Mouse (Mus musculus): ENCODE measurements at regions not wholly inside any gene's neighbourhood (a gene's known extent, or its start where the extent isn't known, plus 50 kb on each side); places are given as distances from the start of the nearest gene placed in this dataset.
"Not testable (repeated sequence)": the region's sequence is repeated elsewhere in the genome, so short reads cannot be mapped to it uniquely, and the experiment has no call there.

DNA sequence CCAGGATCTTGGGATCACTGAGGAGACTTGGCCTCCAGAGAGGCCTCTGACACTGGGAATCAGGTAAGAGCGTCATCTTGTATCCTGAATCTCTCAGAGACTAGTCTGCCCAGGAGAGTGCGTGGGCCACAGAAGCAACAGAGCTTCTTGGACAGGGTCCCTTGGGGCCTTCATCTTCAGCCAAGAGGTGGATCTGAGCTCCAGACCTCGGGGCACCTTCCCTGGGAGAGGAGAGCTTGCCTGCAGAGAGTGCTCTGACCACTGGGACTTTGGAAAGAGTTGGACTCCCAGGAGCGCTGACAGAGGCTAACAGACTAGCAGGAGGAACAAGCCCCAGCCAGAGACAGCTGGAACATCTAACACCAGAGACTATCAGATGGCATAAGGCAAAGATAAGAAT is 73.9 kb upstream of the Gm15319 start:
- intact Hi-C loops (cut with DNase I), result not testable (repeated sequence)
- peak in 1 of 2 experiments; percentile 70 for DNase-seq (ENCODE audit: extremely low spot score in 1 of 2, low spot score in 2 of 2)

DNA sequence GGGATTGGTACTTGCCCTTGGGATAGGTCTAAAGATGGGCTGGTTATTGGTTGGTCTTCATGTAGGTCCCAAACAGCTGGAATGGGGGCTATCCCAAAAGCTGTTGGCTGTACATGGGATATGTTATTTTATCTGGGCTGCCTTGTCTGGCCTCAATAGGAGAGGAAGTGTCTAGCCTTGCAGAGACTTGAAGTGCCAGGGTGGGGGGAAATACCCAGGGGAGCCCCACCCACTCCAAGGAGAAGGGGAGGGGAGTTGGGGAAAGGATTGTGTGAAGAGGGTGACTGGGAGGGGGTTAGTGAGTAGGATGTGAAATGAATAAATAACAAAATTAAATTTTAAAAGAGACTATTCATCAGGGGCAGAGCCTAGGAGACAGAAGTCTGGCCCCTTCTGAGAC is 70.2 kb upstream of the Gm15319 start:
- intact Hi-C loops (cut with DNase I), result not testable (repeated sequence)
- peak in 1 of 2 experiments; percentile 23 for DNase-seq (ENCODE audit: extremely low spot score in 1 of 2, low spot score in 2 of 2)

- intact Hi-C loops (cut with DNase I), result not testable (repeated sequence)
- DNase-seq (ENCODE audit: extremely low spot score in 1 of 2, low spot score in 2 of 2), result peak in 1 of 2 experiments; percentile 22
These were observed 66.5 kb upstream of the Gm15319 start for GRCm38 (mm10) chr8:20429469-20429868.

DNA sequence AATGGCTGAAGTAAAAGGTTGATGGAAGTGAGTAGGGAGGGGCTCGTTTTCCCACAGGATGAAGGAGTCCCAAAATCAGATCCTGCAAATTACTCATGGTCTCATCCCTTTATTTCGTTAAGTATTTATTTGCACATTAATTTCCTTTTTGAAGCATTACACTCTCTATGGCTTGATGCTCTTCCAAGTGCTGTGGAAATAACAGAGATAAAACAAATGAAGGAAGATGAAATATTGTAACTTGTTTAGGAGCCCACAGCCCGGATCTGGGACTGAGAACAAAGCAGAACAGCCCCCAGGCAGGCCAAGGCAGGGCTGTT is 61.9 kb upstream of the Gm15319 start:
- DNase-seq (ENCODE audit: extremely low spot score in 1 of 2, low spot score in 2 of 2); intact Hi-C loops (cut with DNase I): not testable (repeated sequence)

DNA sequence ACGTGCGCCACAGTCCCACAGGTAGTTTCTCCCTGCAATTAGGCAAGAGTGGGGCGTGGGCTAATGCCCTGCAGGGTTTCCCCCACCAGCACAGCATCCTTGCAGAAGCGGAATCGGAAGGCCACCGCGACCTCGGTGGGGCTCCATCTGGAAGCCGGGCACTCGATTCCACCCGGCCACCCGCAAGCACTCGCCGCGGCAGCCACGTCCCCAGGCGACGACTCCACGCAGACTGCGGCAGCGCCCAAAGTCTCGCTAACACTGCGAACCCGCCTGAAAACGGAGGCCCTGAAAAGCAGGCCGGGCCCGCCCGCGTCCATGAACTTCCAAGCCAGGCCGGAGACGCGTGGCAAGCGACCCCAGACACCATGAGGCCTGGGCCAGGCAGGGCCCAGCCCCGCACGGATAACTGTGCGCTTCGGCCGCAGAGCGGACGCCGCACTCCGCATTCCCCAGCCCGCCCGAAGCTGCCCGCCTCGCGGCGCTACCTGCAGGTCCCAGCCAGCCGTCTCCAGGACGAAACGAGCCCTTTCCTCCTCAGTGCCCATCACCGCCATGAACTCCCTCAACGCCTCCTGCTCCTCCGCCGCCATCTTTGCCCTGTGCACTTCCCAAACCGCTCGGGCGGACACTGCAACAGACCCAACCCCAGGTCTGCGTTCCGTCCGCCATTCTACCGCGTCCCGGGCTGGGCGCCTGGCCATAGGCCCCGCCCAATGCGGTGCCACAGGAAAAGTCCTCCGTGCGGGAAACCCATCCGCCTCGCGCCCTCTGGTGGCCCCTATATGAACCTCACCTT is 61.3 kb upstream of the Gm15319 start:
- intact Hi-C loops (cut with DNase I), result not testable (repeated sequence)
- peak; percentile 100 for DNase-seq (ENCODE audit: extremely low spot score in 1 of 2, low spot score in 2 of 2)

GRCm38 (mm10) chr8:20420807-20421206 is 57.8 kb upstream of the Gm15319 start:
- intact Hi-C loops (cut with DNase I); DNase-seq (ENCODE audit: extremely low spot score in 1 of 2, low spot score in 2 of 2): not testable (repeated sequence)
